Mouse (Mus musculus) hindbrain, postnatal 0 days (tissue): ENCODE data around the gene Aifm2. TPM values are rescaled to one million over a fixed set of nuclear protein-coding genes. Genes with fewer than 3 reads are reported as not detected.

Experiments used
- ATAC-seq: fragments of 200-750 bp; cut with Nextera tagmentation; 2 replicates; pipeline ENCODE4 v1.8.0; 2017; ENCODE audit warnings: mild to moderate bottlenecking, moderate TSS enrichment, moderate library complexity
- DNase-seq: peaks from one replicate; pipeline ENCODE4 v3.0.0-alpha.2; 2015; ENCODE audit warnings: low spot score
- H3K27ac ChIP-seq: fragments of 300-500 bp; sonication (generic); 2 replicates; pipeline ENCODE4 v1.5.1; 2014; ENCODE audit warnings: mild to moderate bottlenecking
- H3K27me3 ChIP-seq: fragments of 300-500 bp; sonication (generic); 2 replicates; pipeline ENCODE4 v1.6.1; 2014; ENCODE audit warnings: low read length, mixed read lengths; ENCODE audit not compliant: insufficient read depth
- H3K36me3 ChIP-seq: fragments of 300-500 bp; sonication (generic); 2 replicates; pipeline ENCODE4 v1.6.1; 2014; ENCODE audit warnings: low read length, mixed read lengths; ENCODE audit not compliant: insufficient read depth
- H3K4me1 ChIP-seq: fragments of 300-500 bp; sonication (generic); 2 replicates; pipeline ENCODE4 v1.6.1; 2014; ENCODE audit warnings: antibody characterized with exemption, low read length, mixed read lengths; ENCODE audit not compliant: insufficient read depth
- H3K4me2 ChIP-seq: fragments of 300-500 bp; sonication (generic); 2 replicates; pipeline ENCODE4 v1.6.1; 2014; ENCODE audit warnings: low read depth, mild to moderate bottlenecking, low read length, moderate library complexity, mixed read lengths
- H3K4me3 ChIP-seq: fragments of 300-500 bp; sonication (generic); 2 replicates; pipeline ENCODE4 v1.5.1; 2014; ENCODE audit warnings: low read length
- H3K9ac ChIP-seq: fragments of 300-500 bp; sonication (generic); replicated peaks from 2 replicates; pipeline ENCODE4 v1.6.1; 2014; ENCODE audit warnings: mild to moderate bottlenecking, low read length, moderate library complexity, mixed read lengths
- H3K9me3 ChIP-seq: fragments of 300-500 bp; sonication (generic); 2 replicates; pipeline ENCODE4 v1.6.1; 2016; ENCODE audit warnings: low read length, mixed read lengths
- CTCF ChIP-seq: IDR thresholded peaks from 2 replicates; pipeline ENCODE4 v1.5.1; 2016; ENCODE audit warnings: antibody characterized with exemption, control low read depth, low read depth
- WGBS: fragments of 180-500 bp; shearing (Covaris S2); extraction: QIAGEN DNeasy Blood & Tissue Kit; methylation state at CpG from one replicate; pipeline ENCODE4 v1.1.7; 2014; 5-methylcytosine and 5-hydroxymethylcytosine counted together
- polyA plus RNA-seq: library from polyadenylated mRNA; unstranded; fragments of >200 nt; fragmentation: Nextera tagmentation; extraction: Ambion mirVana; gene quantifications from 2 replicates; pipeline ENCODE4 v1.2.1, GENCODE M21; 2015
- total RNA-seq: library from RNA; depleted of rRNA; stranded (reverse); fragments of >200 nt; gene quantifications from 2 replicates; pipeline ENCODE4 v1.2.3, GENCODE M21; 2014

The Aifm2 gene
- total and polyA plus RNA-seq, 2 experiments from 2014 or later = 14.6 to 21.0 TPM

DNA sequence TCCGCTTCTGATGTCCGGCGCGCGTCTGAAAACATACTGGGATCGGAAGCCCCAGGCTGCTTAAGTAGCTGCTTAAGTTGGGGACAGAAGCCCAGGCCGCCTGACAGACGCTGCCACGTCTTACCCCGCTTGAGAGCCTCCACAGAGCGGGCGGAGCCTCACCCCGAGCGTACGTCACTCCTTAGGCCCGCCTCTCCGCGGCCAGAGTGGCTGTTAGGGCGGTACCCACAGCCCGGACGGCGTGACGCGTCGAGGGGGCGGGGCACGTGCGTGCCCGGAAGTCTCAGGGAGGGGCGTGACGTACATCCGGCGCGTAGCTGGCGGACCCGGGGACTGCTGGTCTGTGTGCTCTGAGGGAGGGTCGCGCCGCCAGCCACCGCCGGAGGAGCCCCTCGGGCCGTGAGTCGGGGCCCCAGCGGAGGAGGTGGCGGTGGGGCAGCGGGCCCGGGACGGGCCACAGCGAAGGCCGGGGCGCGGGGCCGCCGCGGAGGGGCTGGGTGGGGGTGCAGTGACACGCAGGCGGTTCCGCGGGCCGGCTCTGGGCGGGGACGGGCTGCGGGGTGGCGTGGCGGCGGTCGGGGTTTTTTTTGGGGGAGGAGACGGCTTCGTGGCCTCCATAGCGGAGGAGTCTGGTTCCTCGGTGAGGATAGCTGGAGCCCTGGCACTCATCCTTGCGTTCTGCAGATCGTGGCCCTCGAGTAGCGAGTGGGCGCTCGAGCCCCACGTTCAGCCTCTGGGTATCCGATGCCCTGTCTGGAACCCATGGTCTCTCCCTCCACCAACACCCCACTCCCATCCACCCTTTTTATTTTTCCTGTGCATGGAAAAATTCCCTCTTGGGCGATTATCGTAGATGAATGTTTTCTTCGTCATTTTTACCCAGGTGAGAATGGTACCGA is 34.8 kb upstream of the Aifm2 start, which contains the start of gene Sar1a:
Sar1a (plus strand) TSS at position 285 of the 899 bp plus-strand sequence.
- H3K4me3 ChIP-seq = peak within 1 kb of the TSS; percentile 81
- peaks cover 7% of the 10 kb centered on the region; the same call in 1 of the 2 replicates for H3K36me3 ChIP-seq
- no peak for TF ChIP-seq CTCF
- no peaks in the 10 kb centered on the region for H3K9me3 ChIP-seq
- peak; percentile 100 for ATAC-seq
- H3K27me3 ChIP-seq = no peaks in the 10 kb centered on the region
- peak within 1 kb of the TSS; percentile 92 for H3K9ac ChIP-seq
- peaks cover 8% of the 10 kb centered on the region for H3K4me1 ChIP-seq
- H3K27ac ChIP-seq = peak within 1 kb of the TSS; percentile 82
- DNase-seq = peak; percentile 100
- WGBS = under 1% methylated on average over 83 of the region's 84 CpGs
- peak within 1 kb of the TSS; percentile 90 for H3K4me2 ChIP-seq

DNA sequence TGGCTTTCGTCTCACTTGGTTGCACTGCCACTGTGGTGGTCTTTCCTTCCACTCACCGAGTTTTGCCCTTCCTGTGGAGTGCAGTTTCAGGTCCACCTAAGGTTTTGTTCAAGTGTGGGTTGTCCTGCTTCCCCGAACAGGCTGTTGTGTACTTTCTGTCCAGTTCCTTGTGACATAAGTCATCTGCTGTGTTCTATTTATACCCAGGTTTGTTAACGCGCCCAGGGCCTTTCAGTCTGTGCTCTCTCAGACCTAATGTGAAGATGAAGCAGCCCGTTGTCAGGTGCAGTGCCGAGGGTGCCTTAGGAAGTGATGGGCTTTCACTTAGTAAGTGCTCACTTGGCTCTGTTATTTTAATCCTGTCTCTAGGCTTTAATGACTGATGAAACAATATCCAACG is 25.7 kb upstream of the Aifm2 start:
- Histone ChIP-seq H3K9me3 (no peaks in the 10 kb centered on the region), H3K9ac (no peak overlapping the region), H3K27ac (no peak overlapping the region), H3K4me3 (no peak overlapping the region), H3K36me3 (peaks cover 62% of the 10 kb centered on the region), H3K4me2 (no peak overlapping the region), H3K4me1 (no peaks in the 10 kb centered on the region), H3K27me3 (no peaks in the 10 kb centered on the region)
- ATAC-seq (no peak), DNase-seq (no peak)
- TF ChIP-seq CTCF = no peak
- WGBS = 93% methylated on average over 8 of the region's 8 CpGs

DNA sequence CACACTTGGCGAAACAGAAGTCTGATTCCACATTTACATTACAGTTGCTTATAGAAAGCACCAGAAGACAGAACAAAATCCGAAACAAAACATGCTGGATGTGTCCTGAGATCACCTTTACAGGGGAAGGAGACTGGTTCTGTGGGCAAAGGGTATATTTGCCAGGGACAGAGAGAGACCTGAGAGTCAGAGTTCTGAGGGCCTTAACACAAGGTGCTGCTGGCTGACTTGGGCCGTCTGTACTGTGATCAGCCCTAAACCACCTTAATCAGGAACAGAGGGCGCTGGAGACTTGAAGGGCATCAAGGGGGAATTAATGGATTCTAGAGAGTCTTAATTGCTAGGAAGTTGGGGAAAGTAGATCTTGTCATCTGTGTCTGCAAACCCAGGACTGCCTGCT is 21.5 kb upstream of the Aifm2 start:
- Histone ChIP-seq H3K4me2 (no peak overlapping the region), H3K9ac (no peak overlapping the region), H3K36me3 (peaks cover 35% of the 10 kb centered on the region), H3K27me3 (no peaks in the 10 kb centered on the region), H3K27ac (no peak overlapping the region), H3K4me3 (no peak overlapping the region), H3K4me1 (peaks cover 13% of the 10 kb centered on the region), H3K9me3 (no peaks in the 10 kb centered on the region)
- 78% methylated on average over 4 of the region's 4 CpGs for WGBS
- ATAC-seq (no peak), DNase-seq (no peak)
- TF ChIP-seq CTCF = no peak

DNA sequence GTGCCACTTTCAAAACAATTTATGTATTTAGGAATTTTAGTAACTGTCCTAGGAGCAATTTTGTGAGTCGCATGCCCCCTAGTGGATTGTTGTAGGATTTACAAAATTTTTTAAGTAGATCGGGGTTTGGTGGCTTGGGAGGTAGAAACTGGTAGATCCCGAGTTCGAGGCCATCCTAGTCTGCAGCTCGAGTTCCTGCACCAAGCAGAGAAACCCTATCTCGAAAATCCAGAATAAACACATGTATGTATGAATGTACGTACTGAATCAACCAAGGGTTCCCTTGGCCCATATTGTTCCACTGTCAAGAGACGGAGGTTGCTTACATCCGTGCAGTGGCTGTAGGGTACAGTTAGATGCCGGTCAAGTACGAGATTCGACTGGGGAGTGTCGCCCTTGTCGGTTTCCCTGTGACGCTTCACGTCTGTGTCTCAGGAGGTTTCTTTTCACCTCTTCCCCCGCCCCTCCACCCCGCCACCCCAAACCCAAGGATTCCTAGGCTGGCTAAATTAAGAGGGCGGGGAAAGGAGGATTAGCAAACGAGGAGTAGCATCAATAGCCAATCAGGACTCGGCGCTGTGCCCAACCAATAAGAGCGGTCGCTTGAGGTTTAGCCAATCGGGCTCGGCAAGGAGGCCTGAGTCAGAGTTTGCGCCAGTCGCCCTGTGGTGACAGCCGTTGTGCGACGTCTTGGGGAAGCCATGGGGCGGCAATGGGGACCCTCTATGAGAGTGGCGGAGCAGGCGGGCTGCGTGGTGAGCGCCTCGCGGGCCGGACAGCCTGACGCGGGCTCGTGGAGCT is 20.0 kb upstream of the Aifm2 start, which contains the start of gene Tysnd1:
Tysnd1 (plus strand) TSS at position 645 of the 801 bp plus-strand sequence.
- under 1% methylated on average over 42 of the region's 42 CpGs for WGBS

DNA sequence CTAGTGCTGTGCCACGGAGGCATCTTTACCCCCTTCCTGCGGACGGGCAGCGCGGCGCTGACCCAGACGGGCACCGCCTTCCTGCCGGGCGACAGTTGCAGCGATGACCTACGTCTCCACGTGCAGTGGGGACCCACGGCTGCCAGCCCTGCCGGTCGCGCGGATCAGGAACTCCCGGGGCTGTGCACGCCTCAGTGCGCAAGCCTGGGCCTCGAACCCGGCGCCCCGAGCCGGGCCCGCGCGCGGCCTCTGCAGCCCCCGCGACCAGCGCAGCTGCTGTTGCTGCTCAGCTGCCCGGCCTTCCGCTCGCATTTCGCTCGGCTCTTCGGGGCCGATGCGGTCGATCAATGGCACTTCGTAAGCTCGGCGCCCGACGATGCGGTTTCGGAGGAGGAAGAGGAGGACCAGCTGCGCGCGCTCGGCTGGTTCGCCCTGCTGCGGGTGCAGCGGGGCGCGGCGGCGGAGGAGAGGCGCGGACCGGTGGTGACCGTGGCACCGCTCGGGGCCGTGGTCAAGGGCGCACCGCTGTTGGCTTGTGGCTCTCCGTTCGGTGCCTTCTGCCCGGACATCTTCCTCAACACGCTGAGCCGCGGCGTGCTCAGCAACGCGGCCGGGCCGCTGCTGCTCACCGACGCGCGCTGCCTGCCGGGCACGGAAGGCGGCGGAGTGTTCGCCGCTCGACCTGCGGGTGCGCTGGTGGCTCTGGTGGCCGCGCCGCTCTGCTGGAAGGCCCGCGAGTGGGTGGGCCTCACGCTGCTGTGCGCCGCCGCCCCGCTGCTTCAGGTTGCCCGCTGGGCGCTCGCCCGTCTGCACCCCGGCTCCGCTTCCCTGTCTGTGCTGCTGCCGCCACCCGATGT is 19.1 kb upstream of the Aifm2 start:
- Histone ChIP-seq H3K27ac (peak overlapping the region; percentile 70), H3K27me3 (no peaks in the 10 kb centered on the region), H3K4me3 (peak overlapping the region; percentile 78), H3K9ac (peak overlapping the region; percentile 70), H3K9me3 (no peaks in the 10 kb centered on the region), H3K36me3 (peaks cover 18% of the 10 kb centered on the region; the same call in 1 of the 2 replicates), H3K4me1 (peaks cover 13% of the 10 kb centered on the region), H3K4me2 (peak overlapping the region; percentile 91)
- no peak for TF ChIP-seq CTCF
- peak; percentile 15 for DNase-seq
- 2% methylated on average over 100 of the region's 111 CpGs for WGBS
- ATAC-seq = peak; percentile 50

More for the DNA sequence above, 20.0 kb upstream of the Aifm2 start, which contains the start of gene Tysnd1:
- Histone ChIP-seq H3K4me3 (peak within 1 kb of the TSS; percentile 78), H3K9me3 (no peaks in the 10 kb centered on the region), H3K27ac (peak within 1 kb of the TSS; percentile 70), H3K9ac (peak within 1 kb of the TSS; percentile 70), H3K27me3 (no peaks in the 10 kb centered on the region), H3K36me3 (peaks cover 24% of the 10 kb centered on the region), H3K4me2 (peak within 1 kb of the TSS; percentile 91), H3K4me1 (peaks cover 13% of the 10 kb centered on the region)
- peak; percentile 99 for DNase-seq
- ATAC-seq = peak; percentile 95
- TF ChIP-seq CTCF = peak; percentile 57

DNA sequence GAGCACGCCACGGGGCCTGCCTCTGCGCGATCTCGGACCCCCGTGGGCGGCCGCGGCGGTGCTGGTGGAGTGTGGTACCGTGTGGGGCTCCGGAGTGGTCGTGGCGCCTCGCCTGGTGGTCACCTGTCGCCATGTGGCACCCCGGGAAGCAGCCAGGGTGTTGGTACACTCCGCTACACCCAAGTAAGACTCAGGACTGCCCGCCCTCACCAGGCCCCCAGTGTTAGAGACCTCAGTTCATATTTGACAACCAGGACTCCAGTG is 18.6 kb upstream of the Aifm2 start:
- no peak for DNase-seq
- H3K4me3 ChIP-seq = peak overlapping the region; percentile 78
- H3K27ac ChIP-seq = no peak overlapping the region
- H3K36me3 ChIP-seq = peaks cover 14% of the 10 kb centered on the region; the same call in 1 of the 2 replicates
- no peak for ATAC-seq
- 13% methylated on average over 19 of the region's 19 CpGs for WGBS
- no peaks in the 10 kb centered on the region for H3K27me3 ChIP-seq
- peak overlapping the region; percentile 70 for H3K9ac ChIP-seq
- no peak for TF ChIP-seq CTCF
- H3K4me1 ChIP-seq = peaks cover 13% of the 10 kb centered on the region
- peak overlapping the region; percentile 91 for H3K4me2 ChIP-seq
- no peaks in the 10 kb centered on the region for H3K9me3 ChIP-seq
